8 mouse cellular contexts compared by ENCODE assay signal in the genomic region with DNA sequence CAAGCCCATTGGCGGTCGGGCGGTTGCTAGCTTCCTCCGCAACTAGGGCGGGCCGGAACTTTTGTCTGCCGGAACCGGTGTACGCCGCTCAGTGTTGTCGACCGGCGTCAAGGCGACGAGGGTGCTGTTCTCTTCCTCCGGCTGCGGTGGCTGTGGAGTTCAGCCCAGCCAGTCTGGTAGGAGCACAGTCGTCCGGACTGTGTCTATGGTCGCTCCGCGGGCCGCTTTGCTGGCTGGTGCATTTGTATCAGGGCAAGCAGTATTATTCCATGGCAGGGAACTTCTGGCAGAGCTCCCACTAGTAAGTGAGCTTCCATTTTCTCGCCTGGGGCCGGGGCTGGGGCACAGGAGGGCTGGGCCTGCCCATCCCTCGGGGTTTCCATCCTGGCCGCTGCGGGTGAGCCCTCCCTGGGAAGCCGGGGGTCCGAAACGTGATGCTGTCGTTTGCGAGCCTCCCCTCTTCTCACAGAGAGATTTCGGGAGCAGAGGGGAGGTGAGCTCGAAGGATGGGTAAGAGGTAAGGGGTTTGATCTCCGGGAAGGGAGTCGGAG. TPM values are rescaled to one million over a fixed set of nuclear protein-coding genes. Genes with fewer than 3 reads are reported as not detected.
A peak's percentile ranks its signal among the peaks of the same experiment; 100 is the strongest.
DNase-seq lines count a peak whose midpoint lies in the region; ATAC-seq lines count a peak whose summit lies in the region.

A gene (plus strand): TSS at position 87 of the 551 bp plus-strand sequence.

- peak within 1 kb of the TSS; percentile 88 for H3K4me3 ChIP-seq in forebrain, embryonic 14.5 days (ENCODE audit: low read depth, low read length)
- H3K4me3 ChIP-seq in neural tube, embryonic 15.5 days (replicated peaks): peak within 1 kb of the TSS; percentile 90

- peak within 1 kb of the TSS; percentile 93 for H3K9ac ChIP-seq in forebrain, embryonic 14.5 days (ENCODE audit: low read length)
- H3K9ac ChIP-seq in neural tube, embryonic 15.5 days (replicated peaks): peak within 1 kb of the TSS; percentile 78

- 1% methylated on average over 37 of the region's 37 CpGs for WGBS in forebrain, embryonic 14.5 days
- under 1% methylated on average over 37 of the region's 37 CpGs for WGBS in neural tube, embryonic 15.5 days

- H3K4me2 ChIP-seq in forebrain, embryonic 14.5 days (ENCODE audit: low read length): peak within 1 kb of the TSS; percentile 75
- H3K4me2 ChIP-seq in neural tube, embryonic 15.5 days: peak within 1 kb of the TSS; percentile 79

- H3K36me3 ChIP-seq in forebrain, embryonic 14.5 days (ENCODE audit: control insufficient read depth, insufficient read depth, low read length): peaks cover under 1% of the 10 kb centered on the region
- H3K36me3 ChIP-seq in neural tube, embryonic 15.5 days: peaks cover under 1% of the 10 kb centered on the region

- DNase-seq in ES-CJ7 (ENCODE audit: low read depth, low spot score): peak; percentile 94
- peak; percentile 88 for DNase-seq in cerebellum, adult 11 months
- DNase-seq in forebrain, embryonic 14.5 days (ENCODE audit: low spot score): peak; percentile 97
- peak; percentile 91 to 92 for DNase-seq in heart, postnatal 14 days
- peak; percentile 88 for DNase-seq in layer of hippocampus, adult 11-12 months (ENCODE audit: low spot score)
- DNase-seq in lung, adult 18-20 months: peak; percentile 94 to 95
- DNase-seq in testis, postnatal 14 days (ENCODE audit: low spot score): peak; percentile 92

- H3K9me3 ChIP-seq in forebrain, embryonic 14.5 days (replicated peaks; ENCODE audit: control insufficient read depth, low read length): no peaks in the 10 kb centered on the region
- no peaks in the 10 kb centered on the region for H3K9me3 ChIP-seq in neural tube, embryonic 15.5 days (replicated peaks)

- ATAC-seq in forebrain, embryonic 14.5 days: peak; percentile 98
- peak; percentile 98 for ATAC-seq in neural tube, embryonic 15.5 days (ENCODE audit: low FRiP score)

- peak within 1 kb of the TSS; percentile 80 for H3K27ac ChIP-seq in forebrain, embryonic 14.5 days (ENCODE audit: low read depth, low read length)
- H3K27ac ChIP-seq in neural tube, embryonic 15.5 days (replicated peaks): peak within 1 kb of the TSS; percentile 88

- intact Hi-C loops in heart, postnatal 14 days (cut with DNase I): loop anchor here (5.0 kb wide), 2 partner anchors 50 to 85 kb away; no protein-coding TSS in a partner anchor

- peaks cover 12% of the 10 kb centered on the region for H3K4me1 ChIP-seq in forebrain, embryonic 14.5 days (ENCODE audit: control insufficient read depth, insufficient read depth, low read length)
- H3K4me1 ChIP-seq in neural tube, embryonic 15.5 days: peaks cover 14% of the 10 kb centered on the region

- H3K27me3 ChIP-seq in forebrain, embryonic 14.5 days (replicated peaks; ENCODE audit: control insufficient read depth, insufficient read depth, low read length): no peaks in the 10 kb centered on the region
- no peaks in the 10 kb centered on the region for H3K27me3 ChIP-seq in neural tube, embryonic 15.5 days (replicated peaks)

RNA-seq across cellular contexts. Expression of the gene that starts here (rescaled TPM):
- polyA plus RNA-seq in forebrain, embryonic 14.5 days (2014; fragmentation: Nextera tagmentation; extraction: Ambion mirVana): 74.5 and 79.6 TPM in 2 replicates
- total RNA-seq in heart, postnatal 14 days (2021): 10 to 100 TPM; 13.7 to 17.2 TPM
- 65.6 and 67.1 TPM in 2 replicates for polyA plus RNA-seq in neural tube, embryonic 15.5 days (2015; fragmentation: Nextera tagmentation; extraction: Ambion mirVana)

Comparison
In these comparisons a context has a peak if more than half of its experiments do, and no peak if none do; other contexts are left out.
1. Peak in every context shown above with its lines: DNase-seq, ATAC-seq, H3K4me3 ChIP-seq and H3K27ac ChIP-seq.